Mouse (Mus musculus): Measurements from ENCODE around the gene Btg4.

The Btg4 gene

DNA sequence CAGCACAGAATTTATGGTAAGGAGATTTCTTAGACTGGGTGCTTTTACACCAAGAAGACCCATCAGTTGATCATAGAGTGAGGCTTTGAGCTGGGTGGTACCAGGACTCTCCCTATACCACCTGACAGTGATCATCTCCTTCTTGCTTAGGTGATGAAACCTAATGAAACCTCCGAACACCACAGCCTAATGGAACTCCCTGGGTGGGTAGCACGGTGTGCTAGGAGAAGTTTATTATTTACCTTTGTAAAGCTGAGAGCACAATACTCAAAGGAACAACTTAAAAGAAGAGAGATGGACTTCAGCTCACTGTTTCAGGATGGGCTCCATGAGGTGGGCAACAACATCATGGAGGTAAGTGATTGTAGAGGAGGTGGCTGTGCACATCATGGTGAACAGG lies at the start of gene Btg4:
Gene Btg4, plus strand, starts transcription at position 301 of the 400 bp plus-strand sequence.
- in situ Hi-C loops (cut with MboI, MseI): no loop called here

- in situ Hi-C loops (cut with MboI, MseI): no loop called here
Observed at GRCm38 (mm10) chr9:51013644-51014043, 47.1 kb upstream of the Btg4 start.

DNA sequence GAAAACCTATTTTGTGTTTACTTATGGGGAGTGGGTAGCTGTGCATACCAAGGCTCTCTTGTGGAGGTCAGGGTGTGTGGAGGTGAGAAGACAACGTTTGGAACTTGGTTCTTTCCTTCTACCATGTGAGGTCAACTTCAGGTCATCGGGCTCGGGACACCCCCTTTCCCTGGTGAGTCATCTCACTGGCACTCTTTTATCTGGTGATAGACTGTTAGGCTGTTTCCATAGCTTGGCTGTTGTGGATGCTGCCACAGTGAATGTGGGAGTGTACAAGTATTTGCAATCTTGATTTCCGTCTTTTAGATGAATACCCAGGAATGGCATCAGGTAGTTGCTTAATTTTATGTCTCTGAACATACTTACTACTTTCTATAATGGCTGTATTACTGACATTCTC lies 45.0 kb upstream of the Btg4 start:
- in situ Hi-C loops (cut with MboI, MseI): no loop called here

- in situ Hi-C loops (cut with MboI, MseI): no loop called here
Observed at GRCm38 (mm10) chr9:51019670-51020069, 41.0 kb upstream of the Btg4 start.

DNA sequence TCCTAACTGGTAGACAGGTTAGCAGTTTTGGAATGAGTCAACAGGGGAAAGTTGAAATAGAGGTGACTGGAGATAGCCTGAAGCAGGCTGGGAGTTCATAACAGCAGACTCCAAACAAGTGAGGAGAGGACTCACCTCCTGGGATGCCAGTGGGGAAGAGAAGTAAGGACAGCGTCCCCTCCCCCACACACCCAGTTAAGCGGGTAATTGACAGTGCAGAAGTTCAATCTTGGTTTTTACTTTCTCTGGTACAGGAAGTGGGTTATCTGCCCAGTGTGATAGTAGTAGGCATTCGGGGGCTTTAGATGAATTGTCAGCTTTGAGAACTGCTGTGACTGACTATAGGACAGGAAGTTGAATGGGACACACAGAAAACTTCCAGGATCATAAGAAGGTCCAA lies 40.4 kb upstream of the Btg4 start:
- in situ Hi-C loops (cut with MboI, MseI): no loop called here

GRCm38 (mm10) chr9:51021123-51021795 lies 39.4 kb upstream of the Btg4 start:
- in situ Hi-C loops (cut with MboI, MseI): no loop called here

- in situ Hi-C loops (cut with MboI, MseI): no loop called here
Observed at GRCm38 (mm10) chr9:51026952-51027351, 33.7 kb upstream of the Btg4 start.

GRCm38 (mm10) chr9:51030147-51030546 lies 30.6 kb upstream of the Btg4 start:
- in situ Hi-C loops (cut with MboI, MseI): no loop called here

GRCm38 (mm10) chr9:51031603-51032002 lies 29.1 kb upstream of the Btg4 start:
- in situ Hi-C loops (cut with MboI, MseI): no loop called here

DNA sequence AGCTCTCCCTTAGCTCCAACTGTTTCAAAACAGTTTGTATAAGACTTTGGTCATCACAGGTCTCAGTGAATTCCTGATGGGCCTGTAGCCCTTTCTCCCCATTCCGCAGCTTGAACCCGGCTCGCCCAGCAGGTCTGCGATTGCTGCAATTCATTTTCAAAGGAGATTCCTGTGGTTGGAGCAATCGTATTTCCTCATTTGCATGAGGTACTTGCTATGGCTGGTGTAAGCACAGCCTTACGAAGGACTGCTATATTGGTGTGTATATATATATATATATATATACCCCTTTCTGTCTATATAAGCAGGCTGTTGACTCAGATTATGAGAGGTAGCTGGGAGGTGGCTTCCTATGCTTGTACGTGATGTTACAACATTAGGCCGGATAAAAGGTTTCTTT lies 28.4 kb upstream of the Btg4 start:
- in situ Hi-C loops (cut with MboI, MseI): no loop called here

DNA sequence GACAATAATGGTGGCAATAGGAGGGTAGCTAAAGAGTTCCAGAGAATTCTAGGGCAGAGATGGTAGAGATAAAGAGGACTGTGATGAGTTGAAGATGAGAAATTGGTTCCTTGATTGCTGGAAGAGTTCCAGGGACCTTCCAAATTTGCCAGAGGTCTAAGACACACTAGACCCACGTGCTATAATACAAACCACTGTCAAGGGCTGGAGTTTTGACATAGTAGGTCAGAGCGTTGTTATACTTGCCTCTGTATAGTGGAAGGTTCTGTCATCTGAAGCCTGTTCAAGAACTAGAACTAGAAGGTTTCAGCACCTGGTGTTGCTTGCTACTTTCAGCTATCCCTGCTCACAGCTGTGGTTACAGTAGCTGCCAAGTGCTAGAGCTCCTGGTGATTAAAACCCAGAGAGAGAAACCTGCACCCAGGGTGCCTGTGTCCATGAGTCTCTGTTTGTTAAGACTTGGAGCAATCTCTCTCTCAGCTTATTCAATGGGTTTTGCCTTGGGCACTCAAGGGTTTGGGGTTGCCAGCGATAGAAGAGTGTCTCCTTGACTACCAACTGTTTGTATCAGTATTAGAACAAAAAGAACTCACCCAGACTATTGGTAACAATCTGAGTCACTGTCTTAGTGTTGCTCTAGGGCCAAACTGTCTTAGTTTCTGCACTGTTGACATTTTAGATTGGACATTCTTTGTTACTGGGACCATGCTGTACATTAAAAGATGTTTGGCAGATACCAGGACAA lies 27.7 kb upstream of the Btg4 start:
- in situ Hi-C loops (cut with MboI, MseI): no loop called here

DNA sequence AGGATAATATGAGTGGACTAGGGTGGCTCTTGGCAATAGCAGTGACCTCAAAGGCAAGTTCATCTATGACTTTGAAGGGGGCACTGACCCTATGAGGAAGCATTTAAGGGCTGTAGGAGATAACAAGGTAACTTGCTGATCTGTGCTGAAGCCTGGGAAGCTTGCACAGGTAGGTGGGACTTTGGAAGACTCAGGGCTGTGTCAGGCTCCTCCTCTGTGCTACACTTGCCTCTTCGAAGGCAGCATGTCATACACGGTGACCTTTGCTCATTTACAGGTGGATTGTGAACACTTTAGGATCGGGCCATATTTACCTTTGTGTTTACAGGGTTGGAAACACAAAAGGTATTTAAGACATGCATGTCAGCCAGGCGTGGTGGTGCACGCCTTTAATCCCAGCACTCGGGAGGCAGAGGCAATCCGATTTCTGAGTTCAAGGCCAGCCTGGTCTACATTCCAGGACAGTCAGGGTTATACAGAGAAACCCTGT lies 19.2 kb upstream of the Btg4 start:
- in situ Hi-C loops (cut with MboI, MseI): no loop called here

- in situ Hi-C loops (cut with MboI, MseI): no loop called here
Observed at GRCm38 (mm10) chr9:51042136-51042535, 18.6 kb upstream of the Btg4 start.

- in situ Hi-C loops (cut with MboI, MseI): no loop called here
Observed at GRCm38 (mm10) chr9:51052180-51052579, 8.5 kb upstream of the Btg4 start.

GRCm38 (mm10) chr9:51056360-51057324 lies 4.1 kb upstream of the Btg4 start:
- in situ Hi-C loops (cut with MboI, MseI): no loop called here

DNA sequence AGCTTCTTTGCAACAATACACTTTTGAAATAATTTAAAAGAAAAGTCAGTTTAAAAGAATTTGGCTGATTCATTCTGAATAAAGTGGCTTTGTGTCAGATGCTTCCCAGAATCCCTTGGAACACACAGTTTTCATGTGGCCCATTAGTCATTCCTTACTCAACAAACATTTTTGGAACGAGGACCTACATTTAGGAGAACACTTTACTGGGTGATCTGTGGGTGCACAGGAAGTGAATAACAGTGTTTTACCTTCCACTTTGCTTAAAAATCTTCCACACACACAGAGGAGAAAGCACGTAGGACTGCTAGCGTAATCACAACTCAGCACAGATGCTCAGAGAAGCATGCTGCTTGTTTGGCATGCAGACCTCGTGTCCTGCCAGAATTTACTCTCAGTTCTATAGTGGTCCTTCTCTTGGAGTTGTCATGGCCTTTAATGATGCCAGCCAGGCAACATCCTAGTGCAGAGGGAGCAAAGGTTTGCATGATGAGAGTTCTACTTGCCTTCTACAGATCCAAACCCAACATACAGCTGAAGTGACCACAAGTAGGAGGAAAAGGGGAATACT lies 1.7 kb upstream of the Btg4 start:
- in situ Hi-C loops (cut with MboI, MseI): no loop called here

DNA sequence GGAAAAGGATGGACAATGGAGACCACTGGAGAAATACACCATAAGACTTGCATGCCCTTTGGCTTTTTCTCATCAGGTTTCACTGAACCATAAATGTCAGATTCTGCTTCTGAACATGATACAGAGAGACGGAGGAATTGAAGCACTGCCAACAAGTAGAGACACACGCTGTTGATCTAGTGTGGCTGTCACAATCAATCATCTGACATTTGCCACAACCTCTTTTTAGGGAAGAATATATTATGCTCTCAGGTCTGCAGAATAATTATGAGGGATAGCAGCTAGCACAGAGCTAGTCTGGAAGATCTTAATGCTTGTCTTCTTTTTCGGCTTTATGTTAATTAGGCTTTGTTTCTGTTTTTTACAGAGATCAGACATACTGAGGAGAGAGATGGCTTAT lies 7.5 kb downstream of the Btg4 start:
- in situ Hi-C loops (cut with MboI, MseI): loop anchor here (5.0 kb wide), 1 partner anchor 64 kb away; no protein-coding TSS in a partner anchor

DNA sequence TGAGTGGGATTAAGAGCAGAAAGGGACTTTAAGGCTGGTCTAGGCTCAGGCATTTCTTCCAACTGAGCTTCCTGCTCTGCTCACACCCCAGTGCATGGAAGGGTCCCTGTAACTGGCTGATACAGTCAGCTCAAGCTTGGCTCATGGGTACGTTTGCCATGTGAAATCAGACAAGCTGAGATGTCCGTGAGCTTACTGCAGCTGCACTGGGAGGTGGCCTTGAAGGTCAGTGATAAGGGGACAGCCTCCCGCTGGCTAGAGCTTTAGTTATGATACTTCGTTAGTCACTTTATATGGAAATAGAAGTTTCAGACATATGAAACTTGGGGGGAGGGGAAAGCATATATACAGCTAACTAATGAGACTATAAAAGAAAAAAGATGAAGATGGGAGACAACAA lies 10.1 kb downstream of the Btg4 start:
- in situ Hi-C loops (cut with MboI, MseI): no loop called here

DNA sequence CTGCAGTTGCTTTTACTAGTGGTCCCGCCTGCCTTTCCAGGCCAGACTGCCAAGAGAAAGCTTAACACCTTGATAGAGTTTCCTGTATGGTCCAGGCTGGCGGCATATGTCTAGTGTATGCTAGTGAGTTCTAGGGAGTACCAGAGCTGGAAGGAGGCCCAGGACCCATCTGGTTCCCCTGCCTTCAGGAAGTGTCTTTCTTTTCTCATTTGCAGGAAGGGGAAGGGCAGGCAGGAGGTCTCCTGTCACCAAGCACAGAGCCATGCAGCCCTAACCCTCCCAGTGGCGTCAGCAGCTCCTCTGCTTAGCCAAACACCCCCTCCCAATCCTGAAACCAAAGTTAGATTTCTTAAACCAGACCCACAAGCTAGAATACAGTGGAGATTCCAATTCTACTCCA lies 15.1 kb downstream of the Btg4 start:
- in situ Hi-C loops (cut with MboI, MseI): no loop called here

DNA sequence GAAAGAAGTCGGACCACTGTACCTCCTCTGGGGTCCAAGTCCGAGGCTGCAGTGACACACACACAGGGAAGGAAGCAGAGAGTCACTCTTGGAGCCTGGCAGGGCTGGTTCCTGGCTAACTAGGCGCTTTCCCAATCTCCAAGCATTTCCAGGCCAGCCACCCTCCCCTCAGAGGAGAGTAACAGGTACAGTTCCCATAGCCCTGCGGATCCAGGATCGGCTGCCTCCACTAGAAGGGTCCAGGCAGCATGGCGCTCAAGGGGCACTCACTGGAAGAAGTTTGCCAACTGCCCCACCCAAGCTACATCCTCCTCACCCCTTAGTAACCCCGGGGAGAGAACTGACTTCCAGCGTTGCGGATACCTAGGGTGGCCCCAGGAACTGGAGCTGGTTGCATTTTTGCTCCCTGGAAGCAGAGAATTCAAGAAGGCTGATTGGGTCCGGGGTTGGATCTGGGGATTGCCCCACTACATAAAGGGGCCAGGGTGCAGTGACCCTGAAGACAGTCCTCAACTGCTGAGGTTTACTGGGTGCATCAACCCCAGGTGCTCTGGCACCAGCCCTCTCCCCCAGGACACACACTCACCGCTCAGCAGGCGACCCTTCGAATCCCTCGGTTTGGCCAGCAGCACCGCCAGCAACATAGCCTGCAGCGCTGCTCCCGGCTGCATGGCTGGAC lies 15.7 kb downstream of the Btg4 start:
- in situ Hi-C loops (cut with MboI, MseI): no loop called here

DNA sequence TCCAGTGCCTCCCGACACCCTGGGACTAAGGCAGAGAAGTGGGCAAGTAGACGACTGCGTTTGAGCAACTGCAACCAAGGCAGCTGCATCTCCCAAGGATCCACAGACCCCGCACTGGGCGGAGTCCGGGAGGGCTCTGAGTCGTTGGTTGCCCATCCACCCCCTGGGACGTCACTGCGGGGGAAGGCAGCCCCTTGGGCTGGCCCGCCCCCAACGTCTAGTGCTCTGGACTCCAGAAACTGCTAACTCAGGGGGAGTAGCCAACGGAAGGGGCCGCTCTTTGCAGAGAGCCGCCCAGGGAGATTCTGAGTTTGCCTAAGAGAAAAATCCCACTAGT lies 16.2 kb downstream of the Btg4 start, which contains the start of gene Layn:
Gene Layn, minus strand, starts transcription at position 116 of the 337 bp plus-strand sequence.
- in situ Hi-C loops (cut with MboI, MseI): no loop called here
